Mouse (Mus musculus) G1E (cell line): ENCODE measurements around the gene Slc46a1.

Experiments used
- CTCF ChIP-seq: IDR thresholded peaks from 2 replicates; pipeline ENCODE4 v1.5.1; 2012; ENCODE audit warnings: low read depth, low read length, inconsistent platforms, mixed read lengths
- GATA1 ChIP-seq: IDR thresholded peaks from 2 replicates; pipeline ENCODE4 v1.6.1; 2012; ENCODE audit warnings: borderline replicate concordance, low read length, inconsistent platforms, mixed read lengths
- TAL1 ChIP-seq: conservative IDR thresholded peaks from 2 replicates; pipeline ENCODE4 v1.6.1; 2012; ENCODE audit warnings: low read depth, low read length, inconsistent platforms, mixed read lengths

GRCm38 (mm10) chr11:78499004-78499403, 33.5 kb downstream of the Slc46a1 start, which contains the start of gene Vtn:
- no peak for TF ChIP-seq CTCF
- TF ChIP-seq TAL1, result no peak
- no peak for TF ChIP-seq GATA1
